Mouse (Mus musculus) embryonic stem cell, embryonic (primary cell): ENCODE data around the gene Arhgap24.

ENCODE experiments used
- CTCF ChIA-PET, 4 experiments: fragments of 300-600 bp in 2 of 4; fragments of 350-600 bp in 2 of 4; sonication (Branson Sonifier 250); formaldehyde crosslinking; loops; one replicate each; lab custom pipeline; 2022; ENCODE audit warnings: inconsistent platforms in 2 of 4; lab: Charles Lee
- POLR2A ChIA-PET, 4 experiments: fragments of 300-600 bp in 2 of 4; fragments of 350-600 bp in 2 of 4; sonication (Branson Sonifier 250); formaldehyde crosslinking; loops; one replicate each; lab custom pipeline; 2022; ENCODE audit warnings: antibody characterized with exemption in 4 of 4, inconsistent platforms in 1 of 4; lab: Charles Lee

The Arhgap24 gene

DNA sequence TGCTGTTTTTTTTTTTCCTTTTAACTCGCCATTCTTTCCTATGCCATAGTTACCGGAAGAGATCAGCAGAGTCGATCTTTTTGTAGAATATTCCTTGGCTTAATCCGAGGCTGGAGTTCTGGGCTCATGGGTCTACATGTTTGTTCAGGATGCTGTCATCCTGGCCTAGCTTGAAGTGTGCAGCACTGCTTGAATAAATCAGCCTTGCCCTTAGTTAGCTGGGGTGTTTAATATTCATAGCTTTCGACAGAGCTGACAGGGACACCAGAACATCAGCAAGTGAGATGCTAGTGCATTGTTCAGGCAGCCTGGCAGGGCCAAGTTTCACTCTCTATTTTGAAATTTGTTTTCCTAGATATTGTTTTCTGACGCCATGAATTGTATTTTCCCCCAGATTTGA is 79.1 kb downstream of the Arhgap24 start:
- CTCF ChIA-PET, result interaction anchor here in 1 of 4 experiments (0.7 kb wide), 1 partner anchor 644 kb away, joined by 5 read pairs; no protein-coding TSS in a partner anchor
- POLR2A ChIA-PET, result no interaction called here

GRCm38 (mm10) chr5:102563971-102564370 is 82.8 kb downstream of the Arhgap24 start:
- ChIA-PET POLR2A (no interaction called here), CTCF (no interaction called here)

GRCm38 (mm10) chr5:102568764-102569163 is 87.6 kb downstream of the Arhgap24 start:
- CTCF ChIA-PET, result interaction anchor here in 1 of 4 experiments (0.9 kb wide), 1 partner anchor 134 kb away, joined by 5 read pairs; no protein-coding TSS in a partner anchor

DNA sequence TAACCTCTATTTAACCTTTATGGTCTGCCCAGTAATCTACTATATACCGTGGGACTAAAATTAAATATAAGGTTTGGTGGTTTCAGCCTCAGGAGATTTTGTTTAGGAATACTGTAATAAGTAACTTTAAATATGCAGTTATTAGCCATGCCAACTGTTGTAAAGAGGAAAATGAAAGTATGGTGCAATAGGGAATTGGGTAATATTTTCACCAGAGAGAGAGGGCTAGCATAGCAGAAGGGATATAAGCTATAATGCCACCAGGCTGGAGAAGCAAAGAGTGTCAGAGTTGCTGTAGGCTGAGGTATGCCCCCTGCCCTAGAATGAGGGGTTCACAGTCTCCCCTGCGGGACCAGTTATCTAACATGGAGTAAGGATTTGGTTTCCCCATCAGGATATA is 90.3 kb downstream of the Arhgap24 start:
- ChIA-PET POLR2A (no interaction called here), CTCF (no interaction called here)

More at GRCm38 (mm10) chr5:102568764-102569163, 87.6 kb downstream of the Arhgap24 start:
- POLR2A ChIA-PET, result no interaction called here

DNA sequence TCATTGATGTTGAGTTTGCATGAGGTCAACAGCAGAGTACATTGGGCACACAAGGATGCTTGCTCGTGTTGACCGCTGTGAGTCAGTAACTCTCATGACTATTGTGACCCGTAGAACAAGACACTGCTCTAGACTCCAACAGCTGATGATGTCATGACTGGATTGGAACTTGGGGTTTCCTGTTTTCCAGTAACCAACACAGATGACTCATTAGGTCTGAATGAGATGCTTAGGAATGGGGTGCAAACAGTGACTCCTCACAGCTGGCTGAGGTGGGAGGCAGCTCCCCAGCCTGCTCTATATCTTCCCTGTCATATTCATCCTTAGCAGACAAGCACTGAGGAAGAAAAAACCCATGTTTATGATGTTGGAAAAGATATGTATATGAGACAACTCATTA is 95.6 kb downstream of the Arhgap24 start:
- ChIA-PET CTCF (no interaction called here), POLR2A (no interaction called here)

DNA sequence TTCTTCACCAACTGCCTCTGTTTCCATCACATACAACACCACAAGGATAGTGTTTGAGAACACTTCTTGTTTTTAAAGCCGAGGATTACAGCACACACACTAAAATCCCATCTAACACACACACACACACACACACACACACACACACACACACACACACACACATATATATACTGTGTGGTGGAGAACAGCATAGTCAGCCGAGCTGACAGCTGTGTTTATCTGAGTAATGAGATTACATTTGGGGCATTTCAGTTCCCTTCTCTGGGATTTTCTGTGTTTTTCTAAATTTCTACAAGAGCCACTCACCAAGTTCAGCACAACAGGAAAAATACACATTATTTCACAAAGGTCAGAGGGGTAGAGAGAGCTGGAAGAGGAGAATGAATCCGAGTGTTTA is 96.5 kb downstream of the Arhgap24 start:
- ChIA-PET CTCF (interaction anchor here in 1 of 4 experiments (0.7 kb wide), 1 partner anchor 182 kb away, joined by 3 read pairs; no protein-coding TSS in a partner anchor), POLR2A (no interaction called here)

DNA sequence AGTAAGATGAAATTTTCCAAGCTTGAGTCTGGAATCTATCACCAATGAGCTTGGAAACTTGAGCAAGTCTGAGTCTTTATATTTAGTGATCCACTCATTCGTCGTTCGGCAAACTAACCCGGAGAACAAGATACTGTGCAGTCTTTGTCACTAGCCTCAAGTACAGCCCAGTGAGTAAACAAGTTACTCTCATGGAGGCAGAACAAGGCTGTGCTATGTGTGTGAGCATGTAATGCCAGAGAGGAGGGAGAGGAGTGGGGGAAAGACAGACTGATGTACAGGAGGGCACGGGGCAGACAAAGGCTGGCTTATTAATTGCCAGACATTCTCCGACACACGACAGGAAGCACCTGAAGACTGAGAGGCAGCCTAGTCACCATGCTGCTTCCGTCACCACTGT is 97.2 kb downstream of the Arhgap24 start:
- ChIA-PET CTCF (interaction anchor here in 1 of 4 experiments (0.7 kb wide), 1 partner anchor 181 kb away, joined by 3 read pairs; no protein-coding TSS in a partner anchor), POLR2A (no interaction called here)

DNA sequence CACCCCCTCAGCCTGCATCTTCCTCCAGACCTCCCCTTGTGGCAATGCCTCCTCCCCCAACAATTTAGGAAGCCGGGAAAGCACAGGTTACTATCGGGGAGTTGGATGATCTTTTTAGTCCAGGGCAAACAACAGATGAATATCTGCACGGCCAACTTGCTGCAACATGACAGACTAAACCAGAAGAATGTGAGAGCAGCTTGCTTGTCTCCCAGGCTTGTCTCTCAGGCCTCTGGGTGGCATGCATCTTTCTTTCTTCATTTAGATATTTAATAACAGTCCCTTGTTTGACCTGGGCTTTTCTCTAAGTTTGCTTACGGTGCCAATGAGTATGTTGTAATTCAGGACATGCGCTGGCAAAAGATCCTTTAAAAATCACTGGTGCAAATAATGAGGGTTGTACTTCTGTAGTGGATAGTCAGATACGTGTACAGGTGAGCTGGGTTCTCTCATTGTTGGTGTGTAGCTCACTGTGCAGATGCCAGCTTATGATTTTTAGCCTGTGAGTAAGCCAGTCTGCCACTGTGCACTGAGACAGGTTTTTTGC is 101.7 kb downstream of the Arhgap24 start:
- ChIA-PET CTCF (interaction anchor here in 1 of 4 experiments (0.5 kb wide), 1 partner anchor 73 kb away, joined by 3 read pairs; no protein-coding TSS in a partner anchor), POLR2A (interaction anchor here in 1 of 4 experiments (1.4 kb wide), 1 partner anchor 9 kb away, joined by 3 read pairs; no protein-coding TSS in a partner anchor)

DNA sequence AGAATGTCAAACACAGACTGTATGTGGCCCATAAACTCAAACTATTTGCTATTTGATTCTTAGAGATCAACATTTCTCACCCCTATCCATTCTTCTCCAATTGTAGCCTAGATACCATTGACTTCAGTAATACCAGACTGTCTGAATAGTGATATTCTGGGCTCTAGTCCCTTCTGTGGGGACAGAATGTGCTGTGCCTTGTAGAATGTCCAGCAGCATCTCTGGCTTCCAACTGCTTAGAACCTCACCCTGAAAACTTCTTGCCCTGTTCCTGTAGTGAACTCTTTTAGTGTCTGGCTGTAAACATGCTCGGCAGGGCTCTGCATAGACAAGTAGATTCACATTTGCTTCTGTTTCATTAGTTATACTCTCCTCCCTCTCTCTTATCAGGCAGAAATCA is 110.2 kb downstream of the Arhgap24 start:
- CTCF ChIA-PET, result no interaction called here
- POLR2A ChIA-PET, result interaction anchor here in 1 of 4 experiments (0.7 to 1.4 kb wide), 2 partner anchors 8 to 119 kb away, joined by 3 read pairs; no protein-coding TSS in a partner anchor

DNA sequence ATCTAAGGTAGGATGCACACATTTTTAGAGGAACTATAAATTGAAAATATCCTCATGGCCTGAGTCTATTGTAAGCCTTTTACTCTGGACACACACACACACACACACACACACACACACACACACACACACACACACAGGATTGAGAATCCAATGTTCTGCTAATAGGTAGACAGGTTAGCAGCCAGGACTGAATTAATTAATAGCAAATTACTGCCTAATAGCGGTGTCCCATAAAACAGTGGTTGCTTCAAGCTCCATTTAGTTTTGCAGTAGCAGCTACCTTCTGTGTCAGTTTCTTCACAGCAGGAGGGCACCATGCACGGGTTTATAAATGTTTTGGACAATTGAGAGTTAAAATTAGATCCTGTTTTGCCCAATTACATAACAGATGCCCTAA is 111.9 kb downstream of the Arhgap24 start:
- ChIA-PET POLR2A (interaction anchor here in 1 of 4 experiments (0.6 to 1.4 kb wide), 3 partner anchors 10 to 117 kb away, joined by 3 read pairs; no protein-coding TSS in a partner anchor), CTCF (interaction anchor here in 1 of 4 experiments (0.7 kb wide), 1 partner anchor 11 kb away, joined by 3 read pairs; no protein-coding TSS in a partner anchor)

GRCm38 (mm10) chr5:102599102-102599501 is 117.9 kb downstream of the Arhgap24 start:
- ChIA-PET CTCF (no interaction called here), POLR2A (no interaction called here)

GRCm38 (mm10) chr5:102613571-102613970 is 132.4 kb downstream of the Arhgap24 start:
- POLR2A ChIA-PET, result no interaction called here
- CTCF ChIA-PET, result no interaction called here

DNA sequence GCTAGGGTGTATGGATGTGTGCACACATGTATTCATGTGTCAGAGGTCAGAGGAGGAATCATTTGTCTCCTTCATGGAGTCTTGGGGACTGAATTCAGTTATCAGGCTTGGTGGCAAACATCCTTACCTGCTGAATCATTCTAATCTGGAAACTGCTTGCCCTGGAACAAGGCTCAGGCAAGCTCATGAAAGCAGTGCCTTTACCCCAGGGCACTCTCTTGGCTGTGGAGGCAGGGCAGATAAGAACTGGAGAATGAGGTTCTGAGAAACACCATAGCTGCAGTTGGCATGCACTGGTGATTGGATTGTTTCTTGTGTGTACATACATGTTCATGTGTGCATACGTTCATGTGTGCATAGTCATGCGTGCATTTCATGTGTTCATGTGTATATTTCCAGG is 132.9 kb downstream of the Arhgap24 start:
- ChIA-PET POLR2A (no interaction called here), CTCF (no interaction called here)

GRCm38 (mm10) chr5:102615249-102615648 is 134.1 kb downstream of the Arhgap24 start:
- ChIA-PET CTCF (no interaction called here), POLR2A (no interaction called here)

GRCm38 (mm10) chr5:102621036-102621435 is 139.8 kb downstream of the Arhgap24 start:
- POLR2A ChIA-PET, result no interaction called here
- CTCF ChIA-PET, result no interaction called here

DNA sequence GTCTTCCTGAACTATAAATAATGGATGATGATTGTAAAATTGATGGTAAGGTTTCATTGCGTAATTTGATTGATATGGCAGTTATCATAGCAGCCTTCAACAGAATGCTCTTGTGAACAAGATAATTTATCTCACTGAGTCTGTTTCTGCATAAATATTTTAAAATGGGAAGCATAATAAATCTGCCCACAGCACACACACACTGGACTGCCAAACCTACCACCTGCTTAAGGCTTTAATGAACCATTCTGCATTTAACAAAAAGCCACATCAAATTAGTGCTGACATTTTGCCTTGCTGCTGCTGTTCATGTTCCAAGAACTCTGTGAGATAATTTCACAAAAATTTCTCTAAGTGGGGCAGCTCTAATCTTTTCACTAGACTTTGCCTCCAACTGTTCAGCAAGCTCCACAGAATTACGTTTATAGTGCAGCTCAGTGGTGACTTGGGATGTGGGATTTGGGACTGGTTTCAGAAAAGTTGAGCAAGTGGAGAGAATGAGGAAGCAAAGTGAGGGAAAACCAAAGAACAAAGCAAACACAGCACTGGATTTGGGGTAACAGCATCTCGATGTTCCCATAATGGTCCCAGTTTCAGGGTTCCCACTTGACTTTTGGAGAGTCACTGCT is 142.7 kb downstream of the Arhgap24 start:
- ChIA-PET CTCF (no interaction called here), POLR2A (no interaction called here)

- POLR2A ChIA-PET, result no interaction called here
- CTCF ChIA-PET, result no interaction called here
Measured at GRCm38 (mm10) chr5:102626671-102627070, 145.5 kb downstream of the Arhgap24 start.

- POLR2A ChIA-PET, result no interaction called here
- CTCF ChIA-PET, result no interaction called here
Measured at GRCm38 (mm10) chr5:102629362-102629771, 148.2 kb downstream of the Arhgap24 start.

- CTCF ChIA-PET, result no interaction called here
- POLR2A ChIA-PET, result no interaction called here
Measured at GRCm38 (mm10) chr5:102635591-102635990, 154.4 kb downstream of the Arhgap24 start.

- POLR2A ChIA-PET, result no interaction called here
- CTCF ChIA-PET, result no interaction called here
Measured at GRCm38 (mm10) chr5:102639782-102640559, 158.8 kb downstream of the Arhgap24 start.
